Mouse (Mus musculus) heart, postnatal 0 days (tissue): ENCODE data around the gene Casp7.

Experiments used
- CTCF ChIP-seq: IDR thresholded peaks from 2 replicates; pipeline ENCODE4 v1.5.1; 2016; ENCODE audit warnings: antibody characterized with exemption, control low read depth, low read depth
- EP300 ChIP-seq: IDR thresholded peaks from 2 replicates; pipeline ENCODE4 v1.6.1; 2016; ENCODE audit warnings: antibody characterized with exemption, low read depth

- TF ChIP-seq CTCF (no peak), EP300 (no peak)
Observed at GRCm38 (mm10) chr19:56380341-56380740, 16.6 kb upstream of the Casp7 start.
